Mouse (Mus musculus): Measurements from ENCODE around the gene Gsg1l.

Gene Gsg1l

DNA sequence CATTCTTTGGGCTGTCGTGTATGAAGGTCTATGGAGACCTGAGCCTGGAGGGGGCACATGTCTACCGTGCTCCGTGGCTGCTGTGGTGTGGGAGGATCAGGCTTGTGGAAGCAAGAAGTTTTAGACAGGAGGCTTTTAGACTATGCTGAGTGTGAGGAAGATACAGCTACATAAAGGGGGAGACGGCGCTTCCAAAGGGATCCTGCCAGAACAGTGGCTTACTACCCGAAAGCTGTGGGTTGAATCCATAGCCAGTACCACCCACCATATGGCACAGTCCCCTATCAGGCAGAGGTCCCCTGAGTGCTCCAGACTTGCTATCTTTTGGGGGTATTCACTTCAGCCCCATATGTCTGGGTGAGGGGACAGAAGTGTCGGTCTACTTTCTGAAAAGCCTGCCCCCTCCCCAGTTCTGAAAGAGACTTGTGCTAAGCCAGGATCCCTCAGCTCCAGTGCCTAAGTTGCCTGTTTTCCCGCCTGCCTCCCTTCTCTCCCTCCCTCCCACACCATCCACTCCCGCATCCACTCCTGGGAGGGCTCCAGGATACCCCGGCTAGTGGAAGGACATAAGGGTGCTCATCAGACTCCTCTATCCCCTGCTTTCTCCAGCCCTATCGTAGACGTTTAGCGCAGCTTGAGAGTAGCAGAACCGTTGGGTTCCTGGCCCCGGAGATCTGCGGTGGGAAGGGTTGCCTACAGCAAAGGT lies 1.1 kb downstream of the Gsg1l start:
- no peak for DNase-seq (ENCODE audit: low spot score in 2 of 2)

DNA sequence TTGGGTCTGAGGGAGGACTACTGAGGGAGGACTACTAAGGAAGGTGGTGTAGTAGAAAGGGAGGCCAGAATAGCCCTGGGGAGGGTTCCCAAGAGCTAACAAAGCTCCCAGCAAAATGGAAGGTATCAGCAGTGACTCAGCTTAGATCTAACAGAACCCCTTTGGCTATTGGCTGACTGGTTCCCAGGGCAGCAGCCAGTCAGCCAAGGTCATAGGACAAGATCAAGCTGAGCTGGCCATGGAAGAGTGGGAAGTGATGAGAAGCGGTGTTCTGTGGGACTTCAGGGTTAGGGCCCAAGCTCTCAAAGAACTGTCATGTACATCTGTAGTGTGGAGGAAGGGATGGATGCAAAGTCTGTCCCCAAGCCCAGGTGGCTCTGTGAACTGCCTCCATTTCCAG lies 5.3 kb downstream of the Gsg1l start:
- DNase-seq (ENCODE audit: low spot score in 2 of 2) = no peak

DNA sequence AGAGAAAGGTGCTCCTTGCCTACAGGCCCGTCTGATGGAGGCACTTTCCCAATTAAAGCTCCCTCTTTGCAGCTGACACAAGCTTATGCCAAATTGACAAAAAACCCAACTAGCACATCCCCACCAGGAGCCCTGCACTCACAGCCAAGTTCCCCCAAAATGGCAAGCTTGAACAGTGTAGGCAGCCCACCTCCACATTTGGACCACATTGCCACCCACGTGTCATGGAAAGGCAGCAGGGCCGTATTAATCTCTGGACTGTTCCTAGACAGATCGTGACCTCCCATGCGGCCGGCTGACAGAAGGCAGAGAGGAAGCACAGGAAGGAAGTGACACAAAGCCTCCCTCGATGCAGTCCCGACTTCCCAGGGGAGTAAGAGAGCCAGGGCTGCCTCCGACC lies 7.2 kb downstream of the Gsg1l start:
- DNase-seq (ENCODE audit: low spot score in 2 of 2) = no peak

DNA sequence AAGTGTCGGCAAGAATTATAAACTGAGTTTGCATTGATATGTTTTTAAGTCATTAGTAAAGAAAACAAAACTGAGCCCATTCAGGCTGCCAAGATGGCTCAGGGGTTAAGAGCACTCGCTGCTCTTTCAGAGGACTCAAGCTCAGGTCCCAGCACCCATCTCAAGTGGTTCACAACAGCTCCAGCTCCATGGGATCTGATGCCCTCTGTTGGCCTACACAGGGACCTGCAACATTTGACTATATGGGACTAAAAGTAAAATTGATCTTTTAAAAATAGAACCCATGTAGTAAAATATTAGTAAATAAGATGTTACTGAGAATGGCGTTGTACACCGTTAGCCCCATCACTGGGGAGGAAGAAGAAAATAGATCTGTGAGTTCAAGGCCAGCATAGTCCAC lies 11.9 kb downstream of the Gsg1l start:
- no peak for DNase-seq (ENCODE audit: low spot score in 2 of 2)

DNA sequence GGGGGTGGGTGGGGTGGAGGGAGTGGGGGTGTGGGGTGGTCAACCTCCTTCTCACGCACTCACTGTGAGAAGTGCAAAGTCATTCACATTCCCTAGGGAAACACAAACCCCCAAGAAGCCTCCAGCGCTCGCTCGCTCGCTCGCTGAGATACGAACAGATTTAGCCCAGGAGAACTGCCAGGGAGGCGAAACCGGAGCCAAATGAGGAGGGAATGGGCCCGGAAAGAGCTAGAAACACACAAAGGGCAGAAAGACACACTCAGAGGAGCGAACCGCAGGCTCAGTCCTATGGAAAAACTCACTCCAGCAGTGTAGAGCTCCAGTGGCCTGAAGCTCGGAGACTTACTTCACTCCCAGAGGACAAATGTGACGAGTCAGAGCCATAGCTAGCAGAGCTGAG lies 15.4 kb downstream of the Gsg1l start:
- DNase-seq (ENCODE audit: low spot score in 2 of 2) = no peak

DNA sequence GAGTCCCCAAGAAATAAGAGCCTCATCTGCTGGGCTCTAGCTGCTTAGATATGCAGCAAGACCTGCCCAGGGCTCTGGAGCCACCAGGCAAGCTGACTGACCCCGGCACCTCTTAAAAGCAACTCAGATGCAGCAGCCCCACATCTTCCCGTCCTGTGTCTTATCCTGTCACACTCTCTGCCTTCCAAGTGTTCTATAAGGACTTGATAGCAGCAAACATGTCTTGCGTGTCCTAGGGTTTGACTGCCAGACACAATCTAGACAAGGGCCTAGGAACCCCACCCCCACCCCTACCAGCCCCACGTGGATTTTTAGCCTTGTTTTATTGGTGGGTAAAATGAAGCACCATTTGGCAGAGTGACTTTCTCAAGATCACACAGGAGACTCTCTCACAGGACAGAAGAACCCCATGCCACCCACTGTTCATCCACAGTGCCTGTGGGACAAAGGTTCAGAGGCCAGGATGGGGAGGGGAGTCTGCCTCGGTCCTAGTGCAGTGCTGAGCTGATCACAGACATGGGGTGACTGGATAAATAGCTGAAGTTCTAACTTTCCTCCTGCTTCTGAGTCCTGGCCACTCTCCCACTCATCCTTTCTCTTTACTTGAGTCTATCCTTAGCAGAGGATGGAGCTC lies 16.9 kb downstream of the Gsg1l start:
- no peak for DNase-seq (ENCODE audit: low spot score in 2 of 2)

DNA sequence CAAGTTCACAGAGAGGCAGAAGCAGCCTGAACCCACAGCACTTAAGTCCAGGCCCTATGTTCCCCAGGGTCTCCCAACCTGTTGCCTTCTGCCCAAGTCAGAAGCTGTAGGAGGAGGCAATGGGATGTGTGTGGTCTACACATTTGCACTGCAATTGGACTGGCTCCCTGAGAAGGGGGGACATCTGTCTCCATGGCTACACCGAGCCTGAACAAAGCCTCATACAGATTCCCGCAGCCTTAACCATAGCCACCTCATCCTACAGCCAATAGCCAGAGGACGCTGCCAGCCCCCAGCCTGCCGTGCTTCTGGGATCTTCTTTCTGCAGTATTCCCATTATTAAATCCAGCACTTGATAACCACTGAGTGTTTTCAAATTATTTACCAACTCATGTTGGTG lies 20.0 kb downstream of the Gsg1l start:
- DNase-seq (ENCODE audit: low spot score in 2 of 2) = no peak

DNA sequence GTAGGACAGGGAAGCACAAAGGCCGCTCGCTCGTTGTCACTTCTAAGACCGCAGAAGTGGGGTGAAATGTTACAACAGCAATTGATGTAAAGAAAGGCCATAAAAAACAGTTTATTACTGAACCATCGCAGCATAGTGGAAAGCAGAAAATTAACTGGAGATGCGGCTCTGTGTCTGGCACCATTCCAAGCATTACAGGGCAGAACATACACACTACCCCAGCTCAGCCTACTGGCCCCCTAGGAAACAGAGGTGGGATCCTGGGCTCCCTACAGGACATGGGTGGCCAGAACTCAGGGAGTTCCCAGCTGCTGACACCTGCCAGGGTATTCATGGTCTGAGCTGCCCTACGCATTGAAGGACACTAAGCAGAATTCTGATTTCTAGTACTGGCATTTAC lies 23.3 kb downstream of the Gsg1l start:
- no peak for DNase-seq (ENCODE audit: low spot score in 2 of 2)

DNA sequence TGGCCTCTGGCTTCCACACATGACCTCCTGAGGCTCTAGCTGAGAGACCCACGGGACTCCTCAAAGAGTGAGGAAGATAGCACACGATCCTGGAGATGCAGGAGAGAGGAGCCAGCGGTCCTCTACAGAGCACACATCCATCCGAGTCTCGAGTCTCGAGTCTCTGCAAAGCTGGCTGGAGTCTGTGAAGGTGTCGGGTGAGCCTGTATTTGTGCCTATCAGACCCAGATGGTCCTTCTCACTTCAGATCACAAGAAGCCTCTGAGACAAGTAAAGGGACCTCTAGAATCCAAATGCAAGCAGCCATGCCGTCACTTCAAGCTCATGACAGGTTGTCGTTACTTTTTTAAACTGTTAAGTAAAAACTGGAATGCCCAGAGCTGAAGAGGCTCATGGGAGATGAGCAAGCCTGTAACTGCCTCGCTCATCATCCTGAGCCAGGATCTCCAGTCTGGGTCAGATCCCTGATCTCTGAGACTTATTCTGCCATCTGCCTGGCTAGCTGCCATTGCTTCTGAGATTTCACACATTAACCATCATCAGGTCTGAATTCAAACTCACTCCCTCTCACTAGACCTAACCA lies 24.8 kb downstream of the Gsg1l start:
- no peak for DNase-seq (ENCODE audit: low spot score in 2 of 2)

DNA sequence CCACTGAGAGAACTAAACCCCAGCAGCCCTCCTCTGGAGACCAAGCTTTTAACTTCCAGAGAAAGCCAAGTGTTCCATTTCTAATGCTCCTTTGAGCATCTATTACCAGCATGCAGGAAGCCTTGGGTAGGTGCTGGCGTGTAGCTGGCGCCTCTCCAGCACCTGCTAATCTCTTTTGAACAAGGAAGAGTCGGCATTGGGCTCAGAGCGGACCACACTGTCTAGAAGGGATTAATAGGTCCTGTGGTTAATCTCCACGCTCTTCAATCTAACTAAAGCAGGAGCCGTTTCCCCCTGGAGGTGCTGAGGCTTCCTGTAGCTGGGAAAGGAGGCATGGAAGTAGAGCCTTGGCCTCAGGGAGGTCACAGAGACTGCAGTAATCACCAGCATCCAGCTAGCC lies 27.6 kb downstream of the Gsg1l start:
- no peak for DNase-seq (ENCODE audit: low spot score in 2 of 2)

DNA sequence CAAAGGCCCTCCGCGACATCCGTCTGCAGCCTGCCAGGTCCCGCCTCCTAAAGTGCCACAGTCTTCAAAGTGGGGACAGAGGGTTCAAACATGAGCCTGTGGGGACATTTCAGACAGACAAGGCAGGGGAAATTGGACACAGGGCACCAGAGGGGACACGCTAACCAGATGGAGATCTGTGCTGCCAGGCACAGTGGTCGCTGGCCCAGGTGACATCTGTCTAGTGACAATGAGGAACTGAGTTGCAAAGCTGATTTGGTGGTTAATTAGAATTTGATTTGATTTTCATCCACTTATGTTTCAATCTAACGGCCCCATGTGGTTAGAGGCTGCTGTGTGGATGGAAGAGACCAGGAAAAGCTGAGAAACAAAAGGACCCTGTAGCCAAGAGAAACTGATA lies 28.6 kb downstream of the Gsg1l start:
- no peak for DNase-seq (ENCODE audit: low spot score in 2 of 2)

DNA sequence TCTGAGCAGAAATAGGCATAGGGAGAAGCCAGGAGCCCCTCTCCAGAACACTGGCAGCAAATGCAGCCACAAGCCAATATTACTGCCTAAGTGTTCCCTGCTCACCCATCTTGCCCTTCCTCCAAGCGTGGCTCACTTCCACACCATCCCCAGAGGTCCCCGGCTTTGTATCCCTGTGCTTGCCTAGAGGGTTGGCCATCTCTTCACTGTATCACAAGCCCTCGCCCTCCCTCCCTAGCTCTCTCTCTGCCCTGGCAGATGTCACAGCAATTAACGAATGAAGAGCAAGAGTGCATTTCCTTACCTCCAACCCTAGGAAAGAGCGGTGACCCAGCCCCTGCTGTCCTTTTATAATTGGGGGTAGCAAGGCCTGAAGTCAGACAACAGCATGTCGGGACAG lies 30.3 kb downstream of the Gsg1l start:
- DNase-seq (ENCODE audit: low spot score in 2 of 2) = no peak

DNA sequence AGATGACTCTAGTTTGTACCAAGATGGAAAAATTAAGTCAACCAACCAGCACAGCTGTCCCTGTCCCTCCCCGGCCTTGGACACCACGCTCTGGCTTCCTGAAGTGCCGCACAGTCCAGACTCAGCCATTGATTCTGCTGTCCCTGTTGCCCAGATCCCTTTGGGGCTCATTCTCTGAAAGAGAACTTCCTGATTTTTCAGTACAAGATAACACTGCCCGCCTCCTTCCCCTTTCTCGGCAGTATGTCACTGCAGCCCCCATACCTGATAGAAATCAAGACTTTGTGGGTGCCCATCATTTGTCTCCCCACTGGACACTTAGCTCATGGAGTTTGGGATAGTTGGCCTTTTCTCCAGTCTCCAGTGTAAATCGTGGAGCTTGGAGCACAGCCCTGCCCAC lies 37.1 kb downstream of the Gsg1l start:
- DNase-seq (ENCODE audit: low spot score in 2 of 2) = no peak

DNA sequence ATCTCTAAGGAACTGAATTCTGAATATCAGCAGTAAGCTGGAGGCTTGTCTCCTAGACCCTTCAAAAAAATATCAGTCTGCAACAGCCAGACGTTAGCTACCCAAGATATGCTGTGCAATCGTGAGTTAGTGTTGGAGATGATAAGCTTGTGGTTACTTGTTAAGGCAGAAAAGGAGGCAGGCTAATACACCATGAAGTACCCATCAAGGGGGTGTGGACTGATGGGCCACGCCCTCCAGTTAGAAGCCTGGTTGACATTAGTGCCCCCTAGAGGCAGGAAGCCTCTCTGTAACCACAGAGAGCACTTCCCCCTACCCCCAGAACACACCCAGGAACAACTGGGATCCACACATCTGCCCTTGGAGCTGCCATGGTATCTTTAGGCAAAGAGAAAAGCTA lies 39.9 kb downstream of the Gsg1l start:
- no peak for DNase-seq (ENCODE audit: low spot score in 2 of 2)

DNA sequence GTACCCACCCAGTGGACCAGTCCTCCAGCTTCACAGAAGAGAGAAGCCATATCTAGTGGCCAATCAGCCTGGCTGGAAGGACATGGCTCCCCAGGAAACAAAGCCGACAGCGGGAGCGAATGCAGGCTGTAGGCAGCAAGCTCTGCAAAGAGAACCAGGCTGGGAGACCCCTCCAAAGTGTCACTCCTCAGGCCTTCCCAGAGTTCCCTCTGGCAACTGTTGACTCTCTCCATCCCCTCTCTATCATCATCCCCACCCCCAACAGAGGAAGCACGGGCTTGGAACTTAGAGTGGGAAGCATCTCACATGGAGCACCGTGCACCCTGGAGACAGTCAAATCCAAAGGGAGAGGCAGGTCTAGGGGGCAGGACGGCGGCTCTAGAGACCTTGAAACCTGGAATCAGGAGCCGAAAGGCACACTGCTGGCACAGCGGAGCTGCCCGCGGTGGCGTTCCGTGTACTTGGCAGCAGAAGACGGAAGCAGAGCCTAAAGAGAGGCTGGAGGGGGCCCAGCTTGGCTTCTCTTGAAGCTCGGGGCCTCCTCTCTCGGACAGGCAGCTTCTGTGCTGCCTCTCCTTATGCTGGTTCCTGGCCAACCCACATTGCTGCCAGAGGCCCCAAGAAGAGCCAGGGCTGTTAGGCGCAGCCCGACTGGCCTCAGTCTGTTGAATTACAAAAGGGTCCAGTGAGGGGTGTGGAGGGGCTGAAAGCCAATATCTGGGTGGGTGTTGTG lies 41.3 kb downstream of the Gsg1l start:
- peak; percentile 6 to 15 for DNase-seq (ENCODE audit: low spot score in 2 of 2)

DNA sequence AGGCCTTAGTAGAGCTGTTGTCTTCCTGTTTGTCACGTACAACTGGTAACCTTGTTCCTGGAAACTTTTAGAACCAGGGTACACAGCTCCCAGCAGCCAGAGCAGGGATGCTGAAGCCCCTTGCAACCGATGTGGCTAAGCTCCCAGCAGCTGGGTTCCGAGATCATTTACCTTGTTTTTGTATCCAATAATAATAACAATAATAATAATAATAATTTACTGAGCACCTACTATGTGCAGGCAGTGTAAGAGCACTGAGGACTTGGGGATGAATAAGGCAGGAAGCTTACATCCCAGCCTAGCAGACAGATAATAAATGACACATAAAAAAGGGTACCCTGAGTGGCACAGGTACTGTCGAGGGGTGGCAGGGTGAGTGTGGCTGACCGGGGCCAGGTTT lies 42.4 kb downstream of the Gsg1l start:
- DNase-seq (ENCODE audit: low spot score in 2 of 2) = no peak

DNA sequence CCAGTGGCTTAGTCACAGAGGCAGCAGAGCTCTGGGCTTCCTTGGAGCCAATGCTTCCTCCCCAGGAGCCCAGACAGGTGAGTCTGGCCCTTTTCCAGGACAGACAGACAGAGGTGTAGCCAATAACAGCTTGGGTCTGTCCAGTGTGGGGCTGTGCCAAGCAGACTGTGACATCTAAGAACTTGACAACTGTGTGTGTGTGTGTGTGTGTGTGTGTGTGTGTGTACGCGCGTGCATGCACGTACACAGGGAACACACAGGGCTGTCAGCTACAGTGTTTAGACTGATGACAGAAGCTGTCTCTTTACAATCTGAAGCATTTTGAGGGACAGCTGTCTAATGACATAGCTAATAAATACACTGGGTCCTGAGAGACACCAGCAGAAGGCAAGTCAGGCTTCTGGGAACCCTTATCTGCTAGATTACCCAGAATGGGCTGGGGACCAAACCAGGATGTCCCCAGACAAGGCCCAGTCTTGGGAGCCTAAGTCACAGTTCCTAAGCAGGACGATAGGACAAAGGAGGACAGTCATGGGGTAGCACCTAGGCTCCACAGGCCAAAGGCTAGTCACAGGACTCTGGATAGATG lies 42.9 kb downstream of the Gsg1l start:
- no peak for DNase-seq (ENCODE audit: low spot score in 2 of 2)

DNA sequence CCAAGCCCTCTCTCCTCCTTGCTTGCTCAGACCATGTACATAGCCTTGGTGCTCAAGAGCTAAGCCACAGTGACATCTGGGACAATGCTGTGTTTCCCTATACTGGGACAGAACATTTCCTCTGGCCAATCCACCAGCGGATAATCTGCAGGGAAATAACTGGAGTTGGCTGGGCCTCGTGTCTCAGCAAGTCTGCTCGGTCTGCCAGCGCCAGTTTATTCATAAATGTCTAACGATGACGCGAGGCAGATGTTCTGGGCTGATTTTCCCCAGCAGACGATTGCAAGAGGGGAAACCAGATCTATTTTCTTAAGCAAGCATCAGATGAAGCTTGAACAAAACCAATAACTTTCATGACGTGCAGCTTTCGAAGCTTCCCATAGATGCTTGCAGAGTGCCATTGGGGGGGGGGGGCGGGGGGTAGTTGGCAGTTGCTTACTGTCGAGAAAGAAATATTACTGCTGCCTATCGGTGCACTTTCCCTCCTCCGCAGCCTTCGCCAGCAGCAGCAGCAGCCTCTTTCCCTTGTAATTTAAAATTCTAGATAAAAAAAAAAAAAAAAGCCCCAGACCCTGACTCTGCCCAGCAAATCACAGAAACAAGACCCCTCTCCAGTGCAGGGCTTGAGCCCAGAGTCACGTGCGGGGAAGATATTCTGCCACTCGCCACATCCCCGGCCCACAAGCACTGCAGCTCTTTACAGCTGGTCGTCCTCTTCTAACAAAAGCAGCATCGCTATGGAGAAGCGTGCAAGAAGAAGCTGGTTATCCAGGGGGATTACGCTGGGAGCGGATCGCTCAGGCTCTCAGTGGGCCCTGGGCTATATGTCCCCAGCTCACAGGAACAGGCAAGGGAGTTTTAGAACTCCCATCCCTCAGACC lies 43.6 kb downstream of the Gsg1l start:
- peak in 1 of 2 experiments; percentile 50 for DNase-seq (ENCODE audit: low spot score in 2 of 2)

DNA sequence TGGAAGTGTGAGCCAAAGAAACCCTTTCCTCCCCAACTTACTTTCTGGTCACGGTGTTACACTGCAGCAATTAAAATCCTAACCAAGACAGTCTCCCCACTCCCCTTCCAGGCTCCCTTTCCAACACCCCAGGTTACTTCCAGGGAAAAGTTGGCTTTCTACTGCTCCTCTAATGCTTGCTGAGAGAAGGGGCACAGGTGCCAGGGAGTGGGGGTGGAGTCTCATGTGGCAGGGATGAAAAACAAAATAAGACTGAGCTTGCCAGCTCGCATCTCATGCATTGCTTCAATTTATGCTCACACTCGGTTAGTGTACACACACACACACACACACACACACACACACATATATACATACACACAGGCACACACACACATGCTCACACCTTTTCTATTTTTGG lies 46.9 kb downstream of the Gsg1l start:
- no peak for DNase-seq (ENCODE audit: low spot score in 2 of 2)

DNA sequence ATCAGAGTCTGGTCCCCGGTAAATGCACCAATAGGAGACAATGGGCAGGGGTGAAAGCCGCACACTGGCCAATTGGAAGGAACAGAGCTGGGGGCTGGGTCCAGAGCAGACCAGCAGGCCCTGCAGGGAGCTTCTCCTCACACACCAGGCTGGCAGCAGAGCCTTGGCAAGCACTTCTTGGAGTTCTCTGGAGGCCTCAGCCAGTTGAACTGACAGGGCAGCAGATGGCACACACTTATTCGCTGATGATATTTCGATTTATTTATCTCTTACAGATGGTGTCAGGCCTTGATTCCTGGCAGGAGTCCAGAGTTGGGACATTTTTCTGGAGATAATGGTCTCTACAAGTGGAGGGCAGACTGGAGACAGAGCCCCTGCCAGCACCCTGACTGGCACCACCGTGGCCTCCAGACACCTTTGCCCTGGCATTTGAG lies 49.4 kb downstream of the Gsg1l start:
- DNase-seq (ENCODE audit: low spot score in 2 of 2) = no peak

DNA sequence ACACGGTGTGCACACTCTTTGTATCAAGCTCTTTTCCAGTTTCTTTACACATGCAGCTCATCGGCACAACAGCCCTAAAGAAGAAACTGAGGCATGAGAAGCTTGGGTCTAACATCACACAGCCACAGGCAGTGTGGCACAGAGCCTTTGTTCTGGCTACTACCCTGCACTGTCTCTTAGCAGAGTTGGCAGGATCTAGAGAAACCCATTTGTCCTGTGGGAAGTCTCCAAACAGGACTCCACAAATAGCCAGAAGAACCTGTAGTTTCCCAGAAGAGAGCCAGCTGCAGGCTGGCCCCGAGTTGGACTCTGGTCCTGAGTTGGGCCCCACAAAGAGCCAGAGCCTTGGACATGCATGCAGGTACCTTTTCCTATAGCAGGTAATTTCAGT lies 49.9 kb downstream of the Gsg1l start:
- no peak for DNase-seq (ENCODE audit: low spot score in 2 of 2)

Measured in urinary bladder, adult 18-20 months (tissue).